Comparison of ENCODE assay signal across 8 mouse cellular contexts in genomic region chr2:52741681-52742255, GRCm38 (mm10). TPM values are rescaled to one million over a fixed set of nuclear protein-coding genes. Genes with fewer than 3 reads are reported as not detected.
DNase-seq lines count a peak whose midpoint lies in the region; ATAC-seq and TF ChIP-seq lines count a peak whose summit lies in the region.

No protein-coding gene starts in this region.

- peak overlapping the region; percentile 97 for H3K9ac ChIP-seq in kidney, postnatal 0 days (ENCODE audit: low read depth, low read length)
- peak overlapping the region; percentile 95 for H3K9ac ChIP-seq in MEL (ENCODE audit: control insufficient read depth, low read depth, low read length, poor library complexity, severe bottlenecking)
- H3K9ac ChIP-seq in heart, embryonic 15.5 days, result peak overlapping the region; percentile 85
- H3K9ac ChIP-seq in limb, embryonic 15.5 days, result peak overlapping the region; percentile 81

- peak overlapping the region; percentile 65 for H3K4me3 ChIP-seq in kidney, postnatal 0 days (replicated peaks; ENCODE audit: low read depth, low read length)
- H3K4me3 ChIP-seq in MEL (ENCODE audit: control insufficient read depth in 1 of 2, insufficient read depth in 1 of 2, low read depth in 2 of 2, low read length in 2 of 2), result peak overlapping the region; percentile 85 to 100
- peak overlapping the region; percentile 80 for H3K4me3 ChIP-seq in heart, embryonic 15.5 days
- peak overlapping the region; percentile 89 for H3K4me3 ChIP-seq in limb, embryonic 15.5 days

- H3K27me3 ChIP-seq in kidney, postnatal 0 days (ENCODE audit: insufficient read depth, low read length), result no peaks in the 10 kb centered on the region
- no peaks in the 10 kb centered on the region for H3K27me3 ChIP-seq in MEL (ENCODE audit: control insufficient read depth in 1 of 2, insufficient read depth in 2 of 2, low read length in 2 of 2)
- no peaks in the 10 kb centered on the region for H3K27me3 ChIP-seq in heart, embryonic 15.5 days
- H3K27me3 ChIP-seq in limb, embryonic 15.5 days, result no peaks in the 10 kb centered on the region

- peak; percentile 54 to 62; a peak in 2 of 4 replicates for TF ChIP-seq POLR2A in MEL (IDR thresholded peaks at IDR 0.05; ENCODE audit: control insufficient read depth in 1 of 2, insufficient read depth in 1 of 2, low read depth in 1 of 2, low read length in 2 of 2, poor library complexity in 1 of 2)

- H3K4me1 ChIP-seq in kidney, postnatal 0 days (replicated peaks; ENCODE audit: insufficient read depth, low read length), result no peaks in the 10 kb centered on the region
- peaks cover 2 to 3% of the 10 kb centered on the region in 2 experiments; a peak in 1 of 4 replicates for H3K4me1 ChIP-seq in MEL (ENCODE audit: control insufficient read depth in 1 of 2, insufficient read depth in 2 of 2, low read length in 2 of 2)
- peaks cover 9% of the 10 kb centered on the region for H3K4me1 ChIP-seq in heart, embryonic 15.5 days (replicated peaks)
- H3K4me1 ChIP-seq in limb, embryonic 15.5 days, result peaks cover 10% of the 10 kb centered on the region; the same call in 1 of the 2 replicates

- H3K27ac ChIP-seq in kidney, postnatal 0 days, result peak overlapping the region; percentile 99
- peak overlapping the region; percentile 76 for H3K27ac ChIP-seq in MEL (ENCODE audit: control insufficient read depth, low read depth, low read length)
- H3K27ac ChIP-seq in heart, embryonic 15.5 days, result peak overlapping the region; percentile 96
- H3K27ac ChIP-seq in limb, embryonic 15.5 days, result peak overlapping the region; percentile 99

- TF ChIP-seq CTCF in kidney, postnatal 0 days (IDR thresholded peaks at IDR 0.05; ENCODE audit: low read depth), result no peak
- TF ChIP-seq CTCF in MEL (IDR thresholded peaks at IDR 0.05 in 2 of 3, conservative IDR thresholded peaks at IDR 0.05 in 1 of 3; ENCODE audit: control insufficient read depth in 1 of 3, insufficient read depth in 1 of 3, low read depth in 2 of 3, low read length in 3 of 3, poor library complexity in 1 of 3, severe bottlenecking in 1 of 3), result no peak

- peak; percentile 89 for ATAC-seq in kidney, postnatal 0 days (replicated peaks; ENCODE audit: low FRiP score, low read depth)
- ATAC-seq in heart, embryonic 15.5 days (replicated peaks; ENCODE audit: insufficient number of reproducible peaks, insufficient read depth, low FRiP score, low read depth), result peak; percentile 89
- ATAC-seq in limb, embryonic 15.5 days (ENCODE audit: insufficient number of reproducible peaks, low FRiP score, low TSS enrichment, low read depth), result peak; percentile 89
- peak; percentile 38 for ATAC-seq in monocyte, adult 5-6 weeks (replicated peaks; ENCODE audit: insufficient number of reproducible peaks, low FRiP score, low TSS enrichment, poor library complexity, severe bottlenecking)

- WGBS in kidney, postnatal 0 days, result under 1% methylated on average over 54 of the region's 54 CpGs
- WGBS in heart, embryonic 15.5 days, result under 1% methylated on average over 54 of the region's 54 CpGs
- whole genome bisulfite sequencing in limb, embryonic 15.5 days, result under 1% methylated on average over 54 of the region's 54 CpGs

- H3K79me2 ChIP-seq in MEL (ENCODE audit: control insufficient read depth, insufficient read depth, low read length, poor library complexity), result peaks cover 17% of the 10 kb centered on the region

- no peaks in the 10 kb centered on the region for H3K36me3 ChIP-seq in kidney, postnatal 0 days (ENCODE audit: insufficient read depth, low read length)
- H3K36me3 ChIP-seq in MEL (ENCODE audit: control insufficient read depth in 1 of 2, insufficient read depth in 2 of 2, low read length in 2 of 2), result peaks cover 0 to 8% of the 10 kb centered on the region in 2 experiments; a peak in 2 of 4 replicates
- H3K36me3 ChIP-seq in heart, embryonic 15.5 days, result no peaks in the 10 kb centered on the region
- H3K36me3 ChIP-seq in limb, embryonic 15.5 days, result no peaks in the 10 kb centered on the region

- no peak for TF ChIP-seq EP300 in MEL (IDR thresholded peaks at IDR 0.05; ENCODE audit: low read depth in 1 of 2, low read length in 2 of 2)

- H3K4me2 ChIP-seq in kidney, postnatal 0 days (ENCODE audit: low read length), result peak overlapping the region; percentile 79
- peak overlapping the region; percentile 83 for H3K4me2 ChIP-seq in heart, embryonic 15.5 days
- H3K4me2 ChIP-seq in limb, embryonic 15.5 days, result peak overlapping the region; percentile 78

- H3K9me3 ChIP-seq in kidney, postnatal 0 days (replicated peaks; ENCODE audit: low read length), result no peaks in the 10 kb centered on the region
- H3K9me3 ChIP-seq in MEL (replicated peaks; ENCODE audit: insufficient read depth, low read length), result no peaks in the 10 kb centered on the region
- no peaks in the 10 kb centered on the region for H3K9me3 ChIP-seq in heart, embryonic 15.5 days (replicated peaks)
- H3K9me3 ChIP-seq in limb, embryonic 15.5 days, result no peaks in the 10 kb centered on the region

- DNase-seq in kidney, postnatal 0 days (ENCODE audit: low spot score), result peak; percentile 84
- DNase-seq in kidney, postnatal 14 days, result no peak
- DNase-seq in MEL (ENCODE audit: low read depth, low spot score), result peak; percentile 82
- DNase-seq in embryo, embryonic 11.5 days (ENCODE audit: low read depth, low spot score), result peak; percentile 41
- no peak for DNase-seq in T-cell, adult 2 months (ENCODE audit: low spot score)

- no peak for TF ChIP-seq RAD21 in MEL (IDR thresholded peaks at IDR 0.05; ENCODE audit: low read depth, low read length)

TF ChIP-seq in MEL, 35 proteins besides CTCF, POLR2A, EP300 and RAD21:
- 0 out of 2 replicates have a peak, but pooled peaks have one; percentile 28 for TF ChIP-seq MYC (IDR thresholded peaks at IDR 0.05; ENCODE audit: low read depth, low read length)
- no peak for TF ChIP-seq MXI1 (IDR thresholded peaks at IDR 0.05; ENCODE audit: low read depth, low read length)
- no peak for TF ChIP-seq BHLHE40 (IDR thresholded peaks at IDR 0.05; ENCODE audit: borderline replicate concordance, low read depth, low read length)
- no peak for TF ChIP-seq POLR2AphosphoS5 (IDR thresholded peaks at IDR 0.05; ENCODE audit: borderline replicate concordance, low read depth, low read length)
- TF ChIP-seq MAZ (IDR thresholded peaks at IDR 0.05; ENCODE audit: low read depth, low read length), result 0 out of 2 replicates have a peak, but pooled peaks have one; percentile 10
- no peak for TF ChIP-seq ETS1 (IDR thresholded peaks at IDR 0.05; ENCODE audit: low read depth, low read length)
- TF ChIP-seq CHD2 (IDR thresholded peaks at IDR 0.05; ENCODE audit: low read length), result no peak
- TF ChIP-seq RCOR1 (IDR thresholded peaks at IDR 0.05; ENCODE audit: low read depth, low read length), result no peak
- TF ChIP-seq CHD1 (IDR thresholded peaks at IDR 0.05; ENCODE audit: low read depth, low read length), result 0 out of 2 replicates have a peak, but pooled peaks have one; percentile 61
- TF ChIP-seq ZKSCAN1 (IDR thresholded peaks at IDR 0.05; ENCODE audit: low read depth, low read length), result no peak
- TF ChIP-seq SIN3A (IDR thresholded peaks at IDR 0.05; ENCODE audit: low read length), result no peak
- TF ChIP-seq ZNF384 (IDR thresholded peaks at IDR 0.05; ENCODE audit: low read depth, low read length), result peak; percentile 46; the same call in 1 of the 2 replicates
- TF ChIP-seq NELFE (IDR thresholded peaks at IDR 0.05; ENCODE audit: low read depth, low read length), result peak; percentile 57
TF ChIP-seq in MEL: peak in this region for 5.

RNA-seq across cellular contexts. Expression of gene Stam2, which starts 0.3 kb away (rescaled TPM):
- polyA plus RNA-seq in kidney, postnatal 0 days (2015; fragmentation: Nextera tagmentation; extraction: Ambion mirVana), result 29.8 and 33.7 TPM in 2 replicates
- 8.3 and 8.9 TPM in 2 replicates for total RNA-seq in MEL (2012; rRNA removed)
- 10 to 100 TPM in 1 of 2 experiments, not detected in 1; 11.5 TPM for polyA plus RNA-seq in MEL (2012; ENCODE audit: insufficient read depth in 1 of 2, insufficient read length in 2 of 2, low read depth in 1 of 2, low replicate concordance in 2 of 2, missing spikeins in 1 of 2)
- polyA plus RNA-seq in heart, embryonic 15.5 days (2015; fragmentation: Nextera tagmentation; extraction: Ambion mirVana), result 27.1 and 28.7 TPM in 2 replicates
- polyA plus RNA-seq in limb, embryonic 15.5 days (2015; fragmentation: Nextera tagmentation; extraction: Ambion mirVana), result 35.3 and 36.2 TPM in 2 replicates
- 28.8 to 35.3 TPM (median 33.4 TPM) in 3 replicates for total RNA-seq in monocyte, adult 5-6 weeks (2017)

Comparison
In these comparisons a context has a peak if more than half of its experiments do, and no peak if none do; other contexts are left out.
1. DNase-seq: peak in kidney, postnatal 0 days (single experiment), MEL (single experiment) and embryo, embryonic 11.5 days (single experiment); none in kidney, postnatal 14 days (single experiment) and T-cell, adult 2 months (single experiment).
2. ATAC-seq: peak in every context shown above with its lines; median percentile 89 in kidney, postnatal 0 days; 89 in heart, embryonic 15.5 days; 89 in limb, embryonic 15.5 days; 38 in monocyte, adult 5-6 weeks.
3. Peak in every context shown above with its lines, with median percentiles within 50 percentile points of each other: H3K27ac ChIP-seq, H3K4me2 ChIP-seq, H3K4me3 ChIP-seq and H3K9ac ChIP-seq.